Mouse (Mus musculus) intestine, embryonic 15.5 days (tissue): Measurements from ENCODE around the gene 0610010F05Rik. TPM values are rescaled to one million over a fixed set of nuclear protein-coding genes. Genes with fewer than 3 reads are reported as not detected.

Experiments used
- ATAC-seq: fragments of 200-750 bp; cut with Nextera tagmentation; 2 replicates; pipeline ENCODE4 v1.8.0; 2017; ENCODE audit warnings: moderate TSS enrichment, moderate library complexity
- H3K27ac ChIP-seq: fragments of 300-500 bp; sonication (generic); 2 replicates; pipeline ENCODE4 v1.5.1; 2015; ENCODE audit warnings: mild to moderate bottlenecking, inconsistent platforms
- H3K27me3 ChIP-seq: fragments of 300-500 bp; sonication (generic); replicated peaks from 2 replicates; pipeline ENCODE4 v1.6.1; 2015; ENCODE audit warnings: inconsistent platforms
- H3K36me3 ChIP-seq: fragments of 300-500 bp; sonication (generic); 2 replicates; pipeline ENCODE4 v1.6.1; 2015; ENCODE audit warnings: inconsistent platforms
- H3K4me1 ChIP-seq: fragments of 300-500 bp; sonication (generic); replicated peaks from 2 replicates; pipeline ENCODE4 v1.6.1; 2015; ENCODE audit warnings: inconsistent platforms
- H3K4me2 ChIP-seq: fragments of 300-500 bp; sonication (generic); replicated peaks from 2 replicates; pipeline ENCODE4 v1.6.1; 2015; ENCODE audit warnings: mild to moderate bottlenecking, inconsistent platforms
- H3K4me3 ChIP-seq: fragments of 300-500 bp; sonication (generic); replicated peaks from 2 replicates; pipeline ENCODE4 v1.5.1; 2015; ENCODE audit warnings: inconsistent platforms
- H3K9ac ChIP-seq: fragments of 300-500 bp; sonication (generic); 2 replicates; pipeline ENCODE4 v1.6.1; 2015; ENCODE audit warnings: inconsistent platforms
- H3K9me3 ChIP-seq: fragments of 300-500 bp; sonication (generic); 2 replicates; pipeline ENCODE4 v1.6.1; 2016; ENCODE audit warnings: inconsistent platforms
- WGBS: fragments of 180-500 bp; shearing (Covaris S2); methylation state at CpG from one replicate; pipeline ENCODE4 v1.1.7; 2015; 5-methylcytosine and 5-hydroxymethylcytosine counted together
- polyA plus RNA-seq: library from polyadenylated mRNA; unstranded; fragments of >200 nt; fragmentation: Nextera tagmentation; extraction: Ambion mirVana; gene quantifications from 2 replicates; pipeline ENCODE4 v1.2.1, GENCODE M21; 2015

The 0610010F05Rik gene
- polyA plus RNA-seq, 1 experiment from 2014 or later, result 28.4 TPM

DNA sequence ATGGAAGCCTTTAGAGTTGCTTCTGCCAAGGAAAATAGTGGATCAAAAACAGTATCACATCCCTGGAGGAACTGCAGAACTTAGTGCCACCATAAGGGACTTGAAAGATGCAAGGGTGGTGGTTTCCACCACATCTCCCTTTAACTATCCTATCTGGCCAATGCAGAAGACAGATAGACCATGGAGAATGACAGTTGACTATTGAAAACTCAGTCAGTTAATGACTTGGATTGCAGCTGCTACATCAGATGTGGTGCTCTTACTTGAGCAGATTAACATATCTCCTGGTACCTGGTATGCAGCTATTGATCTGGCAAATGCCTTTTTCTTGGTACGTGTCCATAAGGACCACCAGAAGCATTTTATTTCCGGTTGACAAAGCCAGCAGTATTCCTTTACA is 96.0 kb downstream of the 0610010F05Rik start:
- no peak for ATAC-seq

DNA sequence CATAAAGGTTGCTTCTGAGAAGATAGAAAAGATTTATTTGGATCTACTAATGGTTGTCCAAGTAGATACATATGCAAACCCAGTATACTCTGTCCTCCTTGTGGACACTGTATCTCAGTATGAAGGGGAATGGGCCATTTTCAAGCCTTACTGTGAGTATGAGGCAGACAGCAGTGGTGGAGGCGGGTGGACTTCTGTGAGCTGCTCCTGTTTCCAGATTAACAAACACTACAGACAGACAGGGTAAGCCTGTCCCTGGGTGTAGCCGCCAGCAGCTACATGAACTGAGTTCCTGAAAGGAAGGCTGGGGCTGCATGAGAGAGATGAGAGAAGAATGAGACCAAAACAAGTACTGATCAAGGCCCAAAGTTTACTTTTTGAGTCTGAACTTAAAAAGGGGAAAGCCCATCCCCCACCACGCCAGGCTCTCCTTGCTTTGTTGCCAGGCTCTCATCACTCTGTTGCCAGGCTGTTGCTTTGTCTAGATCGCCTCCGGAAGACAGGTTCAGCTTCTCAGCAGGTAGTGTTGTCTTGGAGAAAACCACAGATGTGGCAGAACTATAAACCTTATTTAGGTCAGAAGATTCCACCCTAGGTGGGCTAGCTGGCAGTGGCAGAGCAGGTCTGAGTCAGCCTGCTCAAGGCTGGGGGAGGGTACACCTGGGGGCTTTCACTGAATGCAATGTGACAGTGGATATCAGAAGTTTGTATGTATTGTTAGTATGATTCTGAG is 112.8 kb downstream of the 0610010F05Rik start, which contains the start of gene 1700093K21Rik:
1700093K21Rik (minus strand) TSS at position 683 of the 733 bp plus-strand sequence.
- Histone ChIP-seq H3K4me2 (no peak within 1 kb of the TSS), H3K27ac (no peak within 1 kb of the TSS), H3K4me3 (no peak within 1 kb of the TSS), H3K9ac (no peak within 1 kb of the TSS), H3K36me3 (no peaks in the 10 kb centered on the region), H3K4me1 (no peaks in the 10 kb centered on the region), H3K27me3 (no peaks in the 10 kb centered on the region), H3K9me3 (no peaks in the 10 kb centered on the region)
- ATAC-seq, result no peak
- 48% methylated on average over 5 of the region's 5 CpGs for WGBS

More for the DNA sequence above, 96.0 kb downstream of the 0610010F05Rik start:
- Histone ChIP-seq H3K27me3 (no peaks in the 10 kb centered on the region), H3K27ac (no peak overlapping the region), H3K9me3 (no peaks in the 10 kb centered on the region), H3K9ac (no peak overlapping the region), H3K4me2 (no peak overlapping the region), H3K4me3 (no peak overlapping the region), H3K36me3 (no peaks in the 10 kb centered on the region), H3K4me1 (no peaks in the 10 kb centered on the region)
- 81% methylated on average over 2 of the region's 2 CpGs for WGBS

DNA sequence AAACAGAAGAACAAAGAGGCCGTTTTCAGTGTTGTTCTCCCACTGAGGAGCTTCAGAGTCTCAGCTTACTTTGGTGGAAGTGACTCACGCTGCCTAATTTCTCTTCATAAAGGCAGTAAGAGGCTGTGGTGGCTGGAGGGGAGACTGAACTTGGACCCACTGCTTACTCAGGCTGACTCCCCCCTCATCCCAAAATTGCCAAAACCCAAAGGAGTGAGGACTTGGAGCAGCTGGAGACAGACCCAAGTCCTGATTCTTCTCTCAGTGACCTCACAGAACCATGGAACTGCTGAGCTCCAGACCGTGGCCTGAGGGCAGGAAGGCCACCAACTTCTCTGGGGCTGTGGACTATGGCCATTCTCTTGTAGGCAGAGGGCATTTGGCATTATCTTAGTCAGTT is 114.5 kb downstream of the 0610010F05Rik start:
- no peaks in the 10 kb centered on the region for H3K27me3 ChIP-seq
- no peak for ATAC-seq
- H3K4me3 ChIP-seq, result no peak overlapping the region
- no peaks in the 10 kb centered on the region for H3K9me3 ChIP-seq
- H3K4me2 ChIP-seq, result no peak overlapping the region
- 83% methylated on average over 3 of the region's 3 CpGs for WGBS
- no peaks in the 10 kb centered on the region for H3K4me1 ChIP-seq
- H3K27ac ChIP-seq, result no peak overlapping the region
- H3K9ac ChIP-seq, result no peak overlapping the region
- no peaks in the 10 kb centered on the region for H3K36me3 ChIP-seq

DNA sequence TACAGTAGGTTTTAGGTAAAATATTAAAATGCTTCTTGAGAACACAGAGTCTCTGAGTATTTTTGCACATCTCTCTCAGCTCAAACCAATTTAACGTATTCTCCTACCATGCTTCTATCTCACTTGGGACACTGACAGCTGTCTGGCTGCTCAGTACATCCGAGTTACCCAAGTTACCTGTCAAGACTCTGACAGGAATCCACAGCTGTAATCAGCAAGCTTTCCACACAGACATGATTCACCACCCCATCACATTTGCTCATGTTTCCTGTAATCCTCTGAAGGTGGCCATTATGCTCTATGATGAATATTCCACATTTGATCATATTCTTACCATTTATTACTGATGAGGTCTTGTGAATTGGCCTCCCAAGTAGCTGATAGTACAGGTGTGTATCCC is 118.1 kb downstream of the 0610010F05Rik start:
- no peaks in the 10 kb centered on the region for H3K27me3 ChIP-seq
- H3K4me1 ChIP-seq, result no peaks in the 10 kb centered on the region
- 73% methylated on average over 2 of the region's 2 CpGs for WGBS
- no peaks in the 10 kb centered on the region for H3K9me3 ChIP-seq
- H3K4me2 ChIP-seq, result no peak overlapping the region
- H3K27ac ChIP-seq, result no peak overlapping the region
- H3K4me3 ChIP-seq, result no peak overlapping the region
- no peak for ATAC-seq
- H3K9ac ChIP-seq, result no peak overlapping the region
- no peaks in the 10 kb centered on the region for H3K36me3 ChIP-seq

Other genes with a start within 250 kb of the 0610010F05Rik start
- 62.1 and 68.1 TPM in 2 replicates for gene Ahsa2, start 135.6 kb downstream of the 0610010F05Rik start, polyA plus RNA-seq
- gene 1700093K21Rik, start 112.5 kb downstream of the 0610010F05Rik start, polyA plus RNA-seq, result not detected in 2 replicates
- gene Pus10, start 32.0 kb upstream of the 0610010F05Rik start, polyA plus RNA-seq, result 20.1 and 24.2 TPM in 2 replicates
- 31.1 and 38.0 TPM in 2 replicates for gene Pex13, start 32.3 kb upstream of the 0610010F05Rik start, polyA plus RNA-seq
- gene Rel, start 137.3 kb upstream of the 0610010F05Rik start, polyA plus RNA-seq, result 0.73 and 0.80 TPM in 2 replicates